Mouse (Mus musculus): ENCODE results near the gene Prf1. TPM values are rescaled to one million over a fixed set of nuclear protein-coding genes. Genes with fewer than 3 reads are reported as not detected.

Prf1 gene
- total RNA-seq, 1 experiment = not detected

DNA sequence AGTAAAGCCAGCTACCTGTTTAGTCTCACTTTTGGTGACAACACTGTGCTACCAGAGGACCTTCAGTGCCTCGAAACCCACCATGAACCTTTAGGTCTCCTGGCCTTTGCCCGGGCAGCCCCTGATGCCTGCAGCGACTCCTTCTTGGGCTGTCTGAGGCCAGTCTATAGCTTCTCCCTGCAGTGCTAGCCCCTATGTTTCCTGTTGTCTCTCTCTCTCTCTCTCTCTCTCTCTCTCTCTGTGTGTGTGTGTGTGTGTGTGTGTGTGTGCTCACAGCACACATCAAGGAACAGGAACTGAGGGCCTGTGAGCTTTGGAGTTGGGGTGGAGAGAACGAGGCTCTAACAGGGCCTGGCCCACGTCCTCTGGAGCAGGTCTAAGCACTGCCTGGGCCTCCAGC is 39.0 kb downstream of the Prf1 start:
- H3K27ac ChIP-seq (ENCODE audit: insufficient read depth, low read depth, low read length, poor library complexity, severe bottlenecking) = peak overlapping the region; percentile 72
- no peak for DNase-seq (ENCODE audit: low read depth, low spot score)
- H3K9me3 ChIP-seq (ENCODE audit: control insufficient read depth, insufficient read depth, low read depth, low read length) = no peaks in the 10 kb centered on the region
- no peak for TF ChIP-seq CHD2 (IDR thresholded peaks at IDR 0.05; ENCODE audit: low read depth, low read length)
- no peak for TF ChIP-seq ZNF384 (IDR thresholded peaks at IDR 0.05; ENCODE audit: low read depth, low read length)
- TF ChIP-seq MAFK (IDR thresholded peaks at IDR 0.05; ENCODE audit: insufficient read depth, low read depth, low read length) = no peak
- TF ChIP-seq ZC3H11A (IDR thresholded peaks at IDR 0.05; ENCODE audit: borderline replicate concordance, low read depth, low read length) = no peak
- TF ChIP-seq HCFC1 (IDR thresholded peaks at IDR 0.05; ENCODE audit: borderline replicate concordance, insufficient read depth, low read length) = no peak
- in situ Hi-C loops (cut with MboI; ENCODE audit: low sequenced_read_pairs in 2 of 2, unreplicated experiment in 2 of 2) = loop anchor here in 1 of 2 experiments (10.0 kb wide), 1 partner anchor 142 kb away; no protein-coding TSS in a partner anchor
- no peak overlapping the region; a peak in 1 of 4 replicates for H3K4me3 ChIP-seq (ENCODE audit: insufficient read depth in 1 of 2, low read depth in 1 of 2, low read length in 2 of 2, poor library complexity in 1 of 2, severe bottlenecking in 1 of 2)
- H3K4me1 ChIP-seq (ENCODE audit: control insufficient read depth in 2 of 2, insufficient read depth in 2 of 2, low read length in 2 of 2, poor library complexity in 1 of 2) = peaks cover 0 to 13% of the 10 kb centered on the region in 2 experiments; a peak in 1 of 4 replicates
- H3K36me3 ChIP-seq (ENCODE audit: control insufficient read depth, insufficient read depth, low read length, poor library complexity, severe bottlenecking) = peaks cover 48% of the 10 kb centered on the region
- peak overlapping the region; percentile 23; the same call in 1 of the 2 replicates for H3K9ac ChIP-seq (ENCODE audit: insufficient read depth, low read depth, low read length, poor library complexity, severe bottlenecking)

DNA sequence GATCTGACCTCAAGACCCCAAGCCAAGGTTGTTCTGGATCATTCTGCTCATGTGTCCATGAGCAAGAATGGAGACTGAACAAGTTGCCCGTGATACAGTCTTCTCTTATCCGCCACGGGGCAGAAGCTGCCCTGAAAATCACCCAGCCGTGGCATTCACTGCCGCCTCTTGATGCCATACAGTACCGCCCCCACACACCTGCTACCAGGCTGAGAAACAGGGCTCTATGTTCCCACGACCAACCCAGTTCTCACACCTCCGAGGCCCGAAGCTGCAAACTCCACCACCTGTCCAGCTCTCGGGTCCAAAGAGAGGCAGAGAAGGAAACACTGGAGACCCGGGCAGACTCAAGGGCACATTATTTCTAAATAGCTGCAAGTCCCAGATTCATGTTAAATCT is 40.0 kb downstream of the Prf1 start:
- H3K9ac ChIP-seq (ENCODE audit: insufficient read depth, low read depth, low read length, poor library complexity, severe bottlenecking) = no peak overlapping the region
- in situ Hi-C loops (cut with MboI; ENCODE audit: low sequenced_read_pairs in 2 of 2, unreplicated experiment in 2 of 2) = loop anchor here in 1 of 2 experiments (10.0 kb wide), 1 partner anchor 143 kb away; no protein-coding TSS in a partner anchor
- no peaks in the 10 kb centered on the region for H3K9me3 ChIP-seq (ENCODE audit: control insufficient read depth, insufficient read depth, low read depth, low read length)
- H3K4me1 ChIP-seq (ENCODE audit: control insufficient read depth in 2 of 2, insufficient read depth in 2 of 2, low read length in 2 of 2, poor library complexity in 1 of 2) = peaks cover 0 to 13% of the 10 kb centered on the region in 2 experiments; a peak in 1 of 4 replicates
- DNase-seq (ENCODE audit: low read depth, low spot score) = no peak
- H3K4me3 ChIP-seq (ENCODE audit: insufficient read depth in 1 of 2, low read depth in 1 of 2, low read length in 2 of 2, poor library complexity in 1 of 2, severe bottlenecking in 1 of 2) = no peak overlapping the region
- H3K36me3 ChIP-seq (ENCODE audit: control insufficient read depth, insufficient read depth, low read length, poor library complexity, severe bottlenecking) = peaks cover 55% of the 10 kb centered on the region
- no peak overlapping the region for H3K27ac ChIP-seq (ENCODE audit: insufficient read depth, low read depth, low read length, poor library complexity, severe bottlenecking)
- TF ChIP-seq CHD2 (IDR thresholded peaks at IDR 0.05; ENCODE audit: low read depth, low read length) (no peak), MAFK (IDR thresholded peaks at IDR 0.05; ENCODE audit: insufficient read depth, low read depth, low read length) (no peak)

DNA sequence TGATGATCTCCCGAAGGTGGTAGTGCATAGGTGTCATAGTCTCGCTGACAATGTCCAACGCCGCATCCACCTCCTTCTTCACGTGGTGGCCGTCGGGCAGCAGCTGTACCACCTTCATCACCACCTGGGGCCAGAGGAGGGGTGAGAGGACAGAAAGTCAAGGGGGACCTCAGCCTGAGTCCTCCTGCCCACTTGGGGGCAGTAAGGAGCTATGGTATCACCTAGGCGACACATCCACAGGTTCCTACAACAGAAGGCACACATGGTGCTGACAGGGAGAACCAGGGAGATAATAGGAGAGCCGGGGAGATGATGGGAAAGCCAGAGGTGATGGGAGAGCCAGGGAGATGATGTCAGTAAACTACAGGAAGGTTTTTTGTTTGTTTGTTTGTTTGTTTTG is 41.6 kb downstream of the Prf1 start:
- Histone ChIP-seq H3K27ac (ENCODE audit: insufficient read depth, low read depth, low read length, poor library complexity, severe bottlenecking) (no peak overlapping the region), H3K9ac (ENCODE audit: insufficient read depth, low read depth, low read length, poor library complexity, severe bottlenecking) (no peak overlapping the region), H3K4me3 (ENCODE audit: insufficient read depth in 1 of 2, low read depth in 1 of 2, low read length in 2 of 2, poor library complexity in 1 of 2, severe bottlenecking in 1 of 2) (no peak overlapping the region), H3K36me3 (ENCODE audit: control insufficient read depth, insufficient read depth, low read length, poor library complexity, severe bottlenecking) (peaks cover 56% of the 10 kb centered on the region), H3K4me1 (ENCODE audit: control insufficient read depth in 2 of 2, insufficient read depth in 2 of 2, low read length in 2 of 2, poor library complexity in 1 of 2) (peaks cover 2 to 24% of the 10 kb centered on the region in 2 experiments; a peak in 3 of 4 replicates), H3K9me3 (ENCODE audit: control insufficient read depth, insufficient read depth, low read depth, low read length) (no peaks in the 10 kb centered on the region)
- in situ Hi-C loops (cut with MboI; ENCODE audit: low sequenced_read_pairs in 2 of 2, unreplicated experiment in 2 of 2) = loop anchor here in 1 of 2 experiments (10.0 kb wide), 1 partner anchor 144 kb away; no protein-coding TSS in a partner anchor
- TF ChIP-seq HCFC1 (IDR thresholded peaks at IDR 0.05; ENCODE audit: borderline replicate concordance, insufficient read depth, low read length) = no peak
- no peak for TF ChIP-seq CHD2 (IDR thresholded peaks at IDR 0.05; ENCODE audit: low read depth, low read length)
- no peak for TF ChIP-seq MAFK (IDR thresholded peaks at IDR 0.05; ENCODE audit: insufficient read depth, low read depth, low read length)
- TF ChIP-seq ZC3H11A (IDR thresholded peaks at IDR 0.05; ENCODE audit: borderline replicate concordance, low read depth, low read length) = no peak
- no peak for TF ChIP-seq ZNF384 (IDR thresholded peaks at IDR 0.05; ENCODE audit: low read depth, low read length)
- DNase-seq (ENCODE audit: low read depth, low spot score) = peak; percentile 49

DNA sequence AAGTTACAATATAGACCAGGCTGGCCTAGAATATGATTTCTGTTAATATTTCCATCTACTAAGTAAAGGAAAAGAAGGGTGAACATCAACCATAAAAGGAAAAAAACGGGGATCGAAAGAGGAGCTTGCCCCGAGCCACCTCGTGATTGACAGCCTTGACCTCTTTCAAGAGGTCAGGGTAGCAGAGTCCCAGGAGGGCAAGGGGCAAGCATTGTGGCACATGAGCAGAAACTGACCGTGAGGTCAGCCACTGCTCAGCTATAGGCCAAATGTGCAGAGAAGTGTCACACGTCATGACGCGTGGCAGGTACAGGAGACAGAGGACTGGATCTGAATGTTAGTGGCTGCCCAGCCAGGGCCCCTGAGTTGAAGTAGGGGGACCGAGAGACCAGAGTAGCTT is 42.6 kb downstream of the Prf1 start:
- no peak overlapping the region for H3K9ac ChIP-seq (ENCODE audit: insufficient read depth, low read depth, low read length, poor library complexity, severe bottlenecking)
- H3K27ac ChIP-seq (ENCODE audit: insufficient read depth, low read depth, low read length, poor library complexity, severe bottlenecking) = no peak overlapping the region
- in situ Hi-C loops (cut with MboI; ENCODE audit: low sequenced_read_pairs in 2 of 2, unreplicated experiment in 2 of 2) = no loop called here
- no peak for DNase-seq (ENCODE audit: low read depth, low spot score)
- H3K9me3 ChIP-seq (ENCODE audit: control insufficient read depth, insufficient read depth, low read depth, low read length) = no peaks in the 10 kb centered on the region
- TF ChIP-seq HCFC1 (IDR thresholded peaks at IDR 0.05; ENCODE audit: borderline replicate concordance, insufficient read depth, low read length) (no peak), MAFK (IDR thresholded peaks at IDR 0.05; ENCODE audit: insufficient read depth, low read depth, low read length) (no peak), CHD2 (IDR thresholded peaks at IDR 0.05; ENCODE audit: low read depth, low read length) (no peak), ZNF384 (IDR thresholded peaks at IDR 0.05; ENCODE audit: low read depth, low read length) (no peak), ZC3H11A (IDR thresholded peaks at IDR 0.05; ENCODE audit: borderline replicate concordance, low read depth, low read length) (no peak)
- no peak overlapping the region for H3K4me3 ChIP-seq (ENCODE audit: insufficient read depth in 1 of 2, low read depth in 1 of 2, low read length in 2 of 2, poor library complexity in 1 of 2, severe bottlenecking in 1 of 2)
- H3K36me3 ChIP-seq (ENCODE audit: control insufficient read depth, insufficient read depth, low read length, poor library complexity, severe bottlenecking) = peaks cover 53% of the 10 kb centered on the region
- H3K4me1 ChIP-seq (ENCODE audit: control insufficient read depth in 2 of 2, insufficient read depth in 2 of 2, low read length in 2 of 2, poor library complexity in 1 of 2) = peaks cover 2 to 25% of the 10 kb centered on the region in 2 experiments; a peak in 3 of 4 replicates

DNA sequence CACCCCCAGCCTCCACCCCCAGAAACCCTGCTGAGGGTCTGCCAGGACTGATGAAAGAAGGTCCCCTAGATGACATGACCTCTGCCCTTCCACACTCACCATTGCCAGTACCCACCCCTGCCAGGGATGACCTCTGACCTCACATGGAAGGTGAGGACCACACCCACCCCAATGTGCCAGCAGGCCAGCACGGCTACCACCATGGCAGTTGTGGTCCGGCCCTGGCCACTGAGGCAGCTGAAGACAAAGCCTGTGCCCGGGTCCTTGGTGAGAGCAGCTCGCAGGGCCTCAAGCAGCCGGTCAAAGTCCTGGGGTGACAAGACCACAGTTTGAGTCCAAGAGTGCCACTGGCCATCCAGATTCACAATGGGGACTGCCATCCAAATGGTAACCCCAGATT is 43.4 kb downstream of the Prf1 start:
- no peak for DNase-seq (ENCODE audit: low read depth, low spot score)
- Histone ChIP-seq H3K4me1 (ENCODE audit: control insufficient read depth in 2 of 2, insufficient read depth in 2 of 2, low read length in 2 of 2, poor library complexity in 1 of 2) (peaks cover 2 to 28% of the 10 kb centered on the region in 2 experiments; a peak in 3 of 4 replicates), H3K27ac (ENCODE audit: insufficient read depth, low read depth, low read length, poor library complexity, severe bottlenecking) (no peak overlapping the region), H3K9ac (ENCODE audit: insufficient read depth, low read depth, low read length, poor library complexity, severe bottlenecking) (no peak overlapping the region), H3K9me3 (ENCODE audit: control insufficient read depth, insufficient read depth, low read depth, low read length) (no peaks in the 10 kb centered on the region), H3K36me3 (ENCODE audit: control insufficient read depth, insufficient read depth, low read length, poor library complexity, severe bottlenecking) (peaks cover 58% of the 10 kb centered on the region), H3K4me3 (ENCODE audit: insufficient read depth in 1 of 2, low read depth in 1 of 2, low read length in 2 of 2, poor library complexity in 1 of 2, severe bottlenecking in 1 of 2) (no peak overlapping the region)
- no peak for TF ChIP-seq HCFC1 (IDR thresholded peaks at IDR 0.05; ENCODE audit: borderline replicate concordance, insufficient read depth, low read length)
- TF ChIP-seq ZC3H11A (IDR thresholded peaks at IDR 0.05; ENCODE audit: borderline replicate concordance, low read depth, low read length) = no peak
- no peak for TF ChIP-seq ZNF384 (IDR thresholded peaks at IDR 0.05; ENCODE audit: low read depth, low read length)
- TF ChIP-seq CHD2 (IDR thresholded peaks at IDR 0.05; ENCODE audit: low read depth, low read length) = no peak
- no peak for TF ChIP-seq MAFK (IDR thresholded peaks at IDR 0.05; ENCODE audit: insufficient read depth, low read depth, low read length)
- in situ Hi-C loops (cut with MboI; ENCODE audit: low sequenced_read_pairs in 2 of 2, unreplicated experiment in 2 of 2) = no loop called here
